Mouse (Mus musculus): ENCODE measurements around the gene Mtch2. TPM values are rescaled to one million over a fixed set of nuclear protein-coding genes. Genes with fewer than 3 reads are reported as not detected.
A peak's percentile ranks its signal among the peaks of the same experiment; 100 is the strongest.

Mtch2 gene
- polyA plus RNA-seq, 1 experiment from 2014 or later: 142 TPM

- Histone ChIP-seq H3K4me1 (peaks cover 58% of the 10 kb centered on the region), H3K9ac (peak overlapping the region; percentile 47), H3K27me3 (replicated peaks) (no peaks in the 10 kb centered on the region), H3K9me3 (replicated peaks) (no peaks in the 10 kb centered on the region), H3K4me2 (peak overlapping the region; percentile 65), H3K36me3 (peaks cover 29% of the 10 kb centered on the region), H3K27ac (peak overlapping the region; percentile 92), H3K4me3 (peak overlapping the region; percentile 26)
- 3% methylated on average over 4 of the region's 4 CpGs for WGBS (ENCODE audit: insufficient replicate concordance)
- ATAC-seq: peak; percentile 92
These were observed 23.2 kb downstream of the Mtch2 start for GRCm38 (mm10) chr2:90870136-90870601.

GRCm38 (mm10) chr2:90871180-90871961 lies 24.4 kb downstream of the Mtch2 start:
- H3K27ac ChIP-seq: peak overlapping the region; percentile 92
- H3K4me1 ChIP-seq: peaks cover 61% of the 10 kb centered on the region
- H3K27me3 ChIP-seq (replicated peaks): no peaks in the 10 kb centered on the region
- H3K4me2 ChIP-seq: peak overlapping the region; percentile 65
- 0 out of 2 replicates have a peak overlapping the region, but pooled peaks have one; percentile 6 for H3K4me3 ChIP-seq
- peaks cover 17% of the 10 kb centered on the region for H3K36me3 ChIP-seq
- H3K9me3 ChIP-seq (replicated peaks): no peaks in the 10 kb centered on the region
- peak overlapping the region; percentile 47; the same call in 1 of the 2 replicates for H3K9ac ChIP-seq
- ATAC-seq: no peak
- 63% methylated on average over 8 of the region's 8 CpGs for WGBS (ENCODE audit: insufficient replicate concordance)

- Histone ChIP-seq H3K9me3 (replicated peaks) (no peaks in the 10 kb centered on the region), H3K4me3 (no peak overlapping the region), H3K27ac (no peak overlapping the region), H3K27me3 (replicated peaks) (peaks cover 16% of the 10 kb centered on the region), H3K9ac (no peak overlapping the region), H3K4me2 (no peak overlapping the region), H3K4me1 (peaks cover 36% of the 10 kb centered on the region), H3K36me3 (no peaks in the 10 kb centered on the region)
- no peak for ATAC-seq
- WGBS (ENCODE audit: insufficient replicate concordance): 73% methylated on average over 1 of the region's 1 CpGs
These were observed 27.1 kb downstream of the Mtch2 start for GRCm38 (mm10) chr2:90874025-90874424.

- no peak overlapping the region for H3K27ac ChIP-seq
- no peak for ATAC-seq
- 36% methylated on average over 2 of the region's 2 CpGs for WGBS (ENCODE audit: insufficient replicate concordance)
- no peaks in the 10 kb centered on the region for H3K36me3 ChIP-seq
- H3K4me3 ChIP-seq: no peak overlapping the region
- no peak overlapping the region for H3K4me2 ChIP-seq
- H3K9ac ChIP-seq: no peak overlapping the region
- peaks cover 36% of the 10 kb centered on the region for H3K4me1 ChIP-seq
- no peaks in the 10 kb centered on the region for H3K9me3 ChIP-seq (replicated peaks)
- peaks cover 27% of the 10 kb centered on the region for H3K27me3 ChIP-seq (replicated peaks)
These were observed 28.3 kb downstream of the Mtch2 start for GRCm38 (mm10) chr2:90875239-90875638.

GRCm38 (mm10) chr2:90877584-90878259 lies 30.8 kb downstream of the Mtch2 start:
- Histone ChIP-seq H3K4me1 (peaks cover 19% of the 10 kb centered on the region), H3K4me3 (no peak overlapping the region), H3K9me3 (replicated peaks) (no peaks in the 10 kb centered on the region), H3K9ac (no peak overlapping the region), H3K4me2 (no peak overlapping the region), H3K27me3 (replicated peaks) (peaks cover 48% of the 10 kb centered on the region), H3K36me3 (no peaks in the 10 kb centered on the region), H3K27ac (no peak overlapping the region)
- no peak for ATAC-seq
- WGBS (ENCODE audit: insufficient replicate concordance): 47% methylated on average over 5 of the region's 5 CpGs

GRCm38 (mm10) chr2:90879419-90879818 lies 32.5 kb downstream of the Mtch2 start:
- Histone ChIP-seq H3K4me2 (no peak overlapping the region), H3K4me3 (no peak overlapping the region), H3K27ac (no peak overlapping the region), H3K4me1 (peaks cover 19% of the 10 kb centered on the region), H3K27me3 (replicated peaks) (peaks cover 65% of the 10 kb centered on the region), H3K9me3 (replicated peaks) (0 out of 2 replicates have a peak, but pooled peaks cover 5% of the 10 kb centered on the region), H3K9ac (no peak overlapping the region), H3K36me3 (no peaks in the 10 kb centered on the region)
- no peak for ATAC-seq

GRCm38 (mm10) chr2:90880144-90880785 lies 33.3 kb downstream of the Mtch2 start:
- Histone ChIP-seq H3K4me1 (peaks cover 23% of the 10 kb centered on the region), H3K4me3 (no peak overlapping the region), H3K4me2 (no peak overlapping the region), H3K27ac (no peak overlapping the region), H3K9ac (no peak overlapping the region), H3K27me3 (replicated peaks) (peaks cover 73% of the 10 kb centered on the region), H3K36me3 (no peaks in the 10 kb centered on the region), H3K9me3 (replicated peaks) (0 out of 2 replicates have a peak, but pooled peaks cover 5% of the 10 kb centered on the region)
- ATAC-seq: no peak
- WGBS (ENCODE audit: insufficient replicate concordance): 24% methylated on average over 6 of the region's 6 CpGs

- H3K27me3 ChIP-seq (replicated peaks): peaks cover 89% of the 10 kb centered on the region
- no peak overlapping the region for H3K4me3 ChIP-seq
- peaks cover 33% of the 10 kb centered on the region for H3K4me1 ChIP-seq
- no peak overlapping the region for H3K27ac ChIP-seq
- ATAC-seq: no peak
- H3K36me3 ChIP-seq: no peaks in the 10 kb centered on the region
- no peak overlapping the region for H3K4me2 ChIP-seq
- 62% methylated on average over 2 of the region's 2 CpGs for WGBS (ENCODE audit: insufficient replicate concordance)
- no peak overlapping the region for H3K9ac ChIP-seq
- H3K9me3 ChIP-seq (replicated peaks): 0 out of 2 replicates have a peak, but pooled peaks cover 5% of the 10 kb centered on the region
These were observed 34.9 kb downstream of the Mtch2 start for GRCm38 (mm10) chr2:90881824-90882223.

- 3% methylated on average over 45 of the region's 45 CpGs for WGBS (ENCODE audit: insufficient replicate concordance)
- no peak for ATAC-seq
- Histone ChIP-seq H3K4me2 (peak within 1 kb of the TSS; percentile 70), H3K36me3 (no peaks in the 10 kb centered on the region), H3K9ac (peak within 1 kb of the TSS; percentile 33; the same call in 1 of the 2 replicates), H3K4me1 (peaks cover 43% of the 10 kb centered on the region), H3K27ac (no peak within 1 kb of the TSS), H3K27me3 (replicated peaks) (peaks cover 96% of the 10 kb centered on the region), H3K4me3 (peak within 1 kb of the TSS; percentile 52), H3K9me3 (replicated peaks) (0 out of 2 replicates have a peak, but pooled peaks cover 5% of the 10 kb centered on the region)
These were observed 38.5 kb downstream of the Mtch2 start, which contains the start of gene C1qtnf4 for GRCm38 (mm10) chr2:90885218-90886041. Gene C1qtnf4, plus strand, starts transcription at chr2:90885860.

GRCm38 (mm10) chr2:90886436-90886835 lies 39.5 kb downstream of the Mtch2 start:
- no peak overlapping the region for H3K4me3 ChIP-seq

GRCm38 (mm10) chr2:90887627-90888026 lies 40.7 kb downstream of the Mtch2 start:
- no peak for ATAC-seq

More at GRCm38 (mm10) chr2:90886436-90886835, 39.5 kb downstream of the Mtch2 start:
- no peaks in the 10 kb centered on the region for H3K36me3 ChIP-seq
- H3K4me1 ChIP-seq: peaks cover 51% of the 10 kb centered on the region
- no peak overlapping the region for H3K27ac ChIP-seq
- 0 out of 2 replicates have a peak, but pooled peaks cover 5% of the 10 kb centered on the region for H3K9me3 ChIP-seq (replicated peaks)
- peaks cover 91% of the 10 kb centered on the region for H3K27me3 ChIP-seq (replicated peaks)
- ATAC-seq: no peak
- no peak overlapping the region for H3K9ac ChIP-seq
- peak overlapping the region; percentile 70 for H3K4me2 ChIP-seq
- 38% methylated on average over 6 of the region's 6 CpGs for WGBS (ENCODE audit: insufficient replicate concordance)

More at GRCm38 (mm10) chr2:90887627-90888026, 40.7 kb downstream of the Mtch2 start:
- no peak overlapping the region for H3K27ac ChIP-seq
- no peak overlapping the region for H3K4me3 ChIP-seq
- H3K9me3 ChIP-seq (replicated peaks): 0 out of 2 replicates have a peak, but pooled peaks cover 5% of the 10 kb centered on the region
- H3K36me3 ChIP-seq: peaks cover 6% of the 10 kb centered on the region
- peaks cover 62% of the 10 kb centered on the region for H3K4me1 ChIP-seq
- no peak overlapping the region for H3K4me2 ChIP-seq
- H3K27me3 ChIP-seq (replicated peaks): peaks cover 85% of the 10 kb centered on the region
- no peak overlapping the region for H3K9ac ChIP-seq
- 58% methylated on average over 5 of the region's 5 CpGs for WGBS (ENCODE audit: insufficient replicate concordance)

All from liver, embryonic 12.5 days (tissue).